Mouse (Mus musculus) forebrain, postnatal 0 days (tissue): Measurements from ENCODE around the gene Zfp607b. TPM values are rescaled to one million over a fixed set of nuclear protein-coding genes. Genes with fewer than 3 reads are reported as not detected.
A peak's percentile ranks its signal among the peaks of the same experiment; 100 is the strongest.

Experiments used
- ATAC-seq: fragments of 200-750 bp; cut with Nextera tagmentation; 2 replicates; pipeline ENCODE4 v1.8.0; 2017; ENCODE audit warnings: mild to moderate bottlenecking, moderate library complexity
- DNase-seq: peaks from one replicate; pipeline ENCODE4 v3.0.0-alpha.2; 2015
- H3K27ac ChIP-seq: fragments of 300-500 bp; sonication (generic); 2 replicates; pipeline ENCODE4 v1.5.1; 2014; ENCODE audit warnings: low read depth, mild to moderate bottlenecking, antibody characterized with exemption, low read length, moderate library complexity, mixed read lengths
- H3K27me3 ChIP-seq: fragments of 300-500 bp; sonication (generic); 2 replicates; pipeline ENCODE4 v1.6.1; 2014; ENCODE audit warnings: mild to moderate bottlenecking, low read length, mixed read lengths; ENCODE audit not compliant: insufficient read depth
- H3K36me3 ChIP-seq: fragments of 300-500 bp; sonication (generic); 2 replicates; pipeline ENCODE4 v1.6.1; 2014; ENCODE audit warnings: mild to moderate bottlenecking, moderate library complexity; ENCODE audit not compliant: insufficient read depth
- H3K4me1 ChIP-seq: fragments of 300-500 bp; sonication (generic); 2 replicates; pipeline ENCODE4 v1.6.1; 2014; ENCODE audit warnings: antibody characterized with exemption; ENCODE audit not compliant: insufficient read depth
- H3K4me2 ChIP-seq: fragments of 300-500 bp; sonication (generic); 2 replicates; pipeline ENCODE4 v1.6.1; 2014; ENCODE audit warnings: low read depth, mild to moderate bottlenecking, moderate library complexity
- H3K4me3 ChIP-seq: fragments of 300-500 bp; sonication (generic); 2 replicates; pipeline ENCODE4 v1.5.1; 2014; ENCODE audit warnings: low read depth, low read length, mixed read lengths
- H3K9ac ChIP-seq: fragments of 300-500 bp; sonication (generic); 2 replicates; pipeline ENCODE4 v1.6.1; 2014; ENCODE audit warnings: mild to moderate bottlenecking
- H3K9me3 ChIP-seq: fragments of 300-500 bp; sonication (generic); 2 replicates; pipeline ENCODE4 v1.6.1; 2016; ENCODE audit warnings: low read length
- CTCF ChIP-seq: sonication (generic); IDR thresholded peaks from 2 replicates; pipeline ENCODE4 v1.5.1; 2016; ENCODE audit warnings: antibody characterized with exemption, control low read depth, low read depth
- WGBS: fragments of 180-500 bp; shearing (Covaris S2); extraction: QIAGEN DNeasy Blood & Tissue Kit; methylation state at CpG from one replicate; pipeline ENCODE4 v1.1.7; 2014; 5-methylcytosine and 5-hydroxymethylcytosine counted together
- polyA plus RNA-seq: library from polyadenylated mRNA; unstranded; fragments of >200 nt; fragmentation: Nextera tagmentation; extraction: Ambion mirVana; gene quantifications from 2 replicates; pipeline ENCODE4 v1.2.1, GENCODE M21; 2015
- total RNA-seq: library from RNA; depleted of rRNA; stranded (reverse); fragments of >200 nt; gene quantifications from 2 replicates; pipeline ENCODE4 v1.2.3, GENCODE M21; 2014

Gene Zfp607b
- total and polyA plus RNA-seq, 2 experiments from 2014 or later: 6.5 to 10.6 TPM

- DNase-seq: peak; percentile 89
- Histone ChIP-seq H3K36me3 (peaks cover 28% of the 10 kb centered on the region), H3K27me3 (no peaks in the 10 kb centered on the region), H3K9ac (peak within 1 kb of the TSS; percentile 93), H3K4me1 (peaks cover 15% of the 10 kb centered on the region; the same call in 1 of the 2 replicates), H3K4me2 (peak within 1 kb of the TSS; percentile 72), H3K4me3 (peak within 1 kb of the TSS; percentile 69), H3K27ac (peak within 1 kb of the TSS; percentile 94), H3K9me3 (no peaks in the 10 kb centered on the region)
- TF ChIP-seq CTCF: peak; percentile 68
- WGBS: 2% methylated on average over 46 of the region's 62 CpGs
- ATAC-seq: peak; percentile 88
These were observed 35.3 kb upstream of the Zfp607b start, which contains the start of gene Ttc9b for GRCm38 (mm10) chr7:27653681-27654437. Gene Ttc9b (plus strand): TSS chr7:27653915.

DNA sequence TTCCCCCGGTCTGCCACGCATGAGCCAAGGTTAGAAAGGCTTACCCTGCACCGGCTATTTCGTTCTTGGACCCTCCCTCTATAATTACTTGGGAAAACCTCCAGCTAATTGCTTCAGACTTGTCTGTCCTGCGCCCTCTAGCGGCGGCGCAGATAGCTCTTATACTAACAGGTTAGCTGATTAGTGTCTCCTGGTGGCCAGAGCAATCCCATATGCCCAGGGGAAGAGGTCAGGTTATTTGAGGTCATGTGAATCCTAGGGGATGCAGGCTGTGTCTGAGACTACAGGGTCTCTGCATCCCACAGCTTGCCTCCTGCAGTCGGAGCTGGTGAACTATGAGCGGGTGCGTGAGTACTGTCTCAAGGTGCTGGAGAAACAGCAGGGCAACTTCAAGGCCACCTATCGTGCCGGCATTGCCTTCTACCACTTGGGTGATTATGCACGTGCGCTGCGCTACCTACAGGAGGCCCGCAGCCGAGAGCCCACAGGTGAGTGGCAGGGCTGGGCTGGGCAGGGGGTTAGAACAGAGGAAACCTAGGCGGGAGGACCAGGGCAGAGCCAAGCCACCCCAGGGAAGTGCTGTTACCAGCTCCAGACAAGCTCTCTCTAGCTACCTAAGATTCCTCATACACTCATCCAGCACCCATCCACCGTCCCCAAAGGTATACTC, 34.4 kb upstream of the Zfp607b start:
- no peaks in the 10 kb centered on the region for H3K9me3 ChIP-seq
- H3K36me3 ChIP-seq: peaks cover 35% of the 10 kb centered on the region
- DNase-seq: peak; percentile 60
- WGBS: 66% methylated on average over 20 of the region's 20 CpGs
- peak overlapping the region; percentile 93 for H3K9ac ChIP-seq
- TF ChIP-seq CTCF: peak; percentile 68
- peak overlapping the region; percentile 94; the same call in 1 of the 2 replicates for H3K27ac ChIP-seq
- ATAC-seq: no peak
- peak overlapping the region; percentile 72 for H3K4me2 ChIP-seq
- peaks cover 15% of the 10 kb centered on the region; the same call in 1 of the 2 replicates for H3K4me1 ChIP-seq
- H3K27me3 ChIP-seq: no peaks in the 10 kb centered on the region
- H3K4me3 ChIP-seq: peak overlapping the region; percentile 69

GRCm38 (mm10) chr7:27655545-27655944, 33.6 kb upstream of the Zfp607b start:
- no peak for ATAC-seq
- DNase-seq: peak; percentile 27
- Histone ChIP-seq H3K36me3 (peaks cover 40% of the 10 kb centered on the region), H3K27me3 (no peaks in the 10 kb centered on the region), H3K4me1 (peaks cover 15% of the 10 kb centered on the region; the same call in 1 of the 2 replicates), H3K4me2 (peak overlapping the region; percentile 72; the same call in 1 of the 2 replicates), H3K9ac (no peak overlapping the region), H3K27ac (no peak overlapping the region), H3K4me3 (no peak overlapping the region), H3K9me3 (no peaks in the 10 kb centered on the region)
- TF ChIP-seq CTCF: no peak
- WGBS: 68% methylated on average over 11 of the region's 11 CpGs

DNA sequence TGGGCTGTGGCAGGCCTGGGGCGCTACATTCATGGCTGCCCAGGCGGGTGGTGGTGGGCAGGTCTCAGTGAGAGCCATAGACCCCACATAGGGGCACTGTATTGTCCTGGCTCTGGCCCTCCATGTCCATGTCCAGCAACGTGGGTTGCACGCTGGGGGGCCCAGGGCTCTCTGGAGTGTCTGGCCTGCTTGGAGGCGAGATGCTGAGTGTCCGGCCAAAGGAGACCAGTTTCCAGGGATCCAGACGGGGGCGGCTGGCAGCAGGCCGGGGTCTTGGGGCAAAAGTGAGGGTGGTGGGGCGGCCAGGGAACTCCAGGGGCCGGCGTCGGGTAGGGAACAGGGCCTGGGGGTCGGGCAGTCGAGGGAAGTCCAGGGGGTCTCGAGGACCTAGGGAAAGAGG, 32.5 kb upstream of the Zfp607b start:
- Histone ChIP-seq H3K27me3 (no peaks in the 10 kb centered on the region), H3K4me2 (no peak overlapping the region), H3K27ac (no peak overlapping the region), H3K9me3 (no peaks in the 10 kb centered on the region), H3K36me3 (peaks cover 50% of the 10 kb centered on the region), H3K9ac (no peak overlapping the region), H3K4me1 (peaks cover 15% of the 10 kb centered on the region; the same call in 1 of the 2 replicates), H3K4me3 (no peak overlapping the region)
- no peak for TF ChIP-seq CTCF
- whole genome bisulfite sequencing: 86% methylated on average over 16 of the region's 16 CpGs
- DNase-seq (no peak), ATAC-seq (no peak)

- Histone ChIP-seq H3K9me3 (no peaks in the 10 kb centered on the region), H3K27me3 (no peaks in the 10 kb centered on the region), H3K4me1 (peaks cover 15% of the 10 kb centered on the region; the same call in 1 of the 2 replicates), H3K27ac (no peak overlapping the region), H3K36me3 (peaks cover 62% of the 10 kb centered on the region), H3K4me2 (no peak overlapping the region), H3K4me3 (no peak overlapping the region), H3K9ac (no peak overlapping the region)
- DNase-seq: no peak
- ATAC-seq: no peak
- 44% methylated on average over 51 of the region's 53 CpGs for WGBS
- TF ChIP-seq CTCF: no peak
These were observed 31.2 kb upstream of the Zfp607b start for GRCm38 (mm10) chr7:27657824-27658395.

DNA sequence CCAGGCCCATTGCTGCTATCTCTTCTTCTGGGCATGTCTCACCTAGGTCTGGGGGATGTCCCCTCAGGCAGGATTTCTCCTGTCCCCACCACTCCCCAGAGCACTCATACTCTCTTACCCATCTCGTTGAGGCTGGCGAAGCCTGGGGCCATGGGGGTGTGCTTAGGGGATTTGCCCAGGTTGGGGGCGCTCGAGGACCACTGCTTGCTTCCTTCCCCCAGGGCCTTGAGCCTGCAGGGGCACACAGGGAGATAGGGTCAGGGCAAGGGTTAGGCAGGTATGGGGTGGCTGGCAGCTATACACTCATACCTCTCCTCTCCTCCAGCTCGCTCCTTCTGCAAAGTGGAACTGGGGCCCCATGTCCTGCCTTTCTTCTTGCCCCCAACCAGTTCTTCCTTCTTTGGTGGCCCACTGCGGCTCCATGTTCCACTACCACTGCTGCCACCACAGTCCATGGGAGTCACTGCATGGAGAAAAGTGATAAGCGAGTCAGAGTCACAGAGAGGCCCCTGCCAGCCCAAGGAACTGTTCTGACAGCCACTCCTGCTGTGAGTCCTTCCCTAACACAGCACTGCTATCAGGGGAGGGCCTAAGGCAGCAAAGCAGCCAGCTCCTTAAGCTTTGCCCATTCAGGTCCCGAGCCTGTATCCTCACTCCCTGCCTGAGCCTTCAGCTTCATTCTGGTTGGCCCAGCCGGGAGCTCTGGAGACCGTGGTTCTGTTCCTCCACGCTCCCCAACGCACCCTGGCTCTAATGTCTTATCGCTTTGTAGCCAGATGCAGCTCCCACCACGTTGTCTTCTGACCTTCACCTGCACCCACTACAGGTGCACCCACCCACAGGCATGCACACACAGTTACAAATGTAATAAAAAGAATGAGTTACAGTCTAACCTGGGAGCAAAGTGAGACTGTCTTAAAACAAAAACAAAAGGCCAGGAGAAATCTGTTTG, 30.2 kb upstream of the Zfp607b start:
- H3K9me3 ChIP-seq: no peaks in the 10 kb centered on the region
- peak; percentile 32 for TF ChIP-seq CTCF
- H3K4me2 ChIP-seq: no peak overlapping the region
- peaks cover 66% of the 10 kb centered on the region for H3K36me3 ChIP-seq
- no peak overlapping the region for H3K27ac ChIP-seq
- H3K4me3 ChIP-seq: no peak overlapping the region
- no peak overlapping the region for H3K9ac ChIP-seq
- H3K27me3 ChIP-seq: no peaks in the 10 kb centered on the region
- peaks cover 10% of the 10 kb centered on the region; the same call in 1 of the 2 replicates for H3K4me1 ChIP-seq
- ATAC-seq (peak; percentile 14; the same call in 1 of the 2 replicates), DNase-seq (peak; percentile 22)
- 67% methylated on average over 14 of the region's 14 CpGs for WGBS
